Mouse (Mus musculus) ES-E14 (cell line): Measurements from ENCODE around the gene Ranbp3l. TPM values are rescaled to one million over a fixed set of nuclear protein-coding genes. Genes with fewer than 3 reads are reported as not detected.
A peak's percentile ranks its signal among the peaks of the same experiment; 100 is the strongest.

Experiments
- DNase-seq: peaks from one replicate; pipeline ENCODE4 v3.0.0-alpha.2; 2013; ENCODE audit warnings: low read depth, low spot score
- H3K27ac ChIP-seq: 2 replicates; pipeline ENCODE4 v1.5.1; 2012; ENCODE audit warnings: low read depth, mild to moderate bottlenecking, low read length, moderate library complexity, mixed read lengths; ENCODE audit not compliant: poor library complexity, insufficient read depth, severe bottlenecking
- H3K36me3 ChIP-seq: 2 replicates; pipeline ENCODE4 v1.6.1; 2012; ENCODE audit warnings: mild to moderate bottlenecking, low read length, moderate library complexity, mixed read lengths; ENCODE audit not compliant: control insufficient read depth, poor library complexity, insufficient read depth, severe bottlenecking
- H3K4me1 ChIP-seq, 2 experiments: fragments of 150-350 bp in 1 of 2; sonication (generic) in 1 of 2; 2 replicates each; pipeline ENCODE4 v1.6.1; 2012; ENCODE audit warnings: low read length in 2 of 2, mild to moderate bottlenecking in 1 of 2, mixed read lengths in 1 of 2; ENCODE audit not compliant: control insufficient read depth in 2 of 2, insufficient read depth in 2 of 2, poor library complexity in 1 of 2
- H3K4me3 ChIP-seq, 2 experiments: fragments of 150-350 bp in 1 of 2; sonication (generic) in 1 of 2; 2 replicates each; pipeline ENCODE4 v1.5.1; 2012; ENCODE audit warnings: low read length in 2 of 2, low read depth in 1 of 2, mild to moderate bottlenecking in 1 of 2, mixed read lengths in 1 of 2; ENCODE audit not compliant: insufficient read depth in 1 of 2, poor library complexity in 1 of 2, severe bottlenecking in 1 of 2
- H3K9ac ChIP-seq: 2 replicates; pipeline ENCODE4 v1.6.1; 2012; ENCODE audit warnings: low read depth, mild to moderate bottlenecking, low read length, mixed read lengths; ENCODE audit not compliant: poor library complexity, insufficient read depth, severe bottlenecking
- H3K9me3 ChIP-seq: fragments of 150-350 bp; sonication (generic); 2 replicates; pipeline ENCODE4 v1.6.1; 2012; ENCODE audit warnings: low read depth, mild to moderate bottlenecking, low read length; ENCODE audit not compliant: control insufficient read depth, insufficient read depth
- CHD2 ChIP-seq: IDR thresholded peaks from 2 replicates; pipeline ENCODE4 v1.6.1; 2014; ENCODE audit warnings: mild to moderate bottlenecking, low read depth, low read length, inconsistent platforms
- HCFC1 ChIP-seq: IDR thresholded peaks from 2 replicates; pipeline ENCODE4 v1.6.1; 2012; ENCODE audit warnings: low read length, inconsistent platforms, borderline replicate concordance; ENCODE audit not compliant: insufficient read depth
- MAFK ChIP-seq: IDR thresholded peaks from 2 replicates; pipeline ENCODE4 v1.6.1; 2014; ENCODE audit warnings: mild to moderate bottlenecking, low read depth, low read length, inconsistent platforms; ENCODE audit not compliant: insufficient read depth
- ZC3H11A ChIP-seq: IDR thresholded peaks from 2 replicates; pipeline ENCODE4 v1.6.1; 2012; ENCODE audit warnings: low read depth, mild to moderate bottlenecking, inconsistent platforms, low read length, borderline replicate concordance
- ZNF384 ChIP-seq: IDR thresholded peaks from 2 replicates; pipeline ENCODE4 v1.6.1; 2012; ENCODE audit warnings: low read depth, low read length, inconsistent platforms
- in situ Hi-C, 2 experiments: fragments of 600-800 bp; cut with MboI; formaldehyde crosslinking; loops; one replicate each; pipeline ENCODE4 v1.15.1; 2025; ENCODE audit warnings: low sequenced_read_pairs in 2 of 2, inconsistent platforms in 1 of 2; ENCODE audit not compliant: unreplicated experiment in 2 of 2
- total RNA-seq: library from RNA; depleted of rRNA; stranded (reverse); fragments of 300-350 nt; gene quantifications from 2 replicates; pipeline ENCODE4 v1.2.3, GENCODE M21; 2012

Ranbp3l gene
- total RNA-seq, 1 experiment, result 0.09 TPM

DNA sequence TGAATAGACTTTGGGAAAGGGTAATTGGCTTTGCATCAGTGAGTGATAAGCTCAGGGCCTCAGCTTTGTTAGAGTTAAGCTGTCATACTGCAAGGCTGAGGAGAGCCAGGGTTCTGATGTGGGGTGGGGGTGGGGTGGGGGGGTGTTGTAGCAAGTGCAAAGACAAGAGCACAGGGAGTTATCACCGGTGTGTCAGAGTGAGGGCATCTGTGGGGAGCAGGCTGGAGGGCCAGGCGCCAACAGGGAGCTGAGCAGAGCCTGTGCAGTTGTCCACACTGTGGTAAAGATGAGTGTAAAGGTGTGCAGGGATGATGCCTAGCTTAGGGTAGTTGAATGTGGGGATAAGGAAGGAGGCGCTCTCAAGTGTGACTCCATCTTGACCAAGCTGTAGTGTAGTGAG lies 113.5 kb downstream of the Ranbp3l start:
- in situ Hi-C loops, result no loop called here
- Histone ChIP-seq H3K4me3 (no peak overlapping the region), H3K4me1 (peaks cover 0 to 12% of the 10 kb centered on the region in 2 experiments; a peak in 2 of 4 replicates), H3K36me3 (peaks cover 5% of the 10 kb centered on the region; the same call in 1 of the 2 replicates), H3K27ac (no peak overlapping the region), H3K9me3 (no peaks in the 10 kb centered on the region), H3K9ac (no peak overlapping the region)
- no peak for DNase-seq
- TF ChIP-seq CHD2, result no peak
- no peak for TF ChIP-seq ZNF384
- no peak for TF ChIP-seq HCFC1
- no peak for TF ChIP-seq ZC3H11A
- no peak for TF ChIP-seq MAFK

DNA sequence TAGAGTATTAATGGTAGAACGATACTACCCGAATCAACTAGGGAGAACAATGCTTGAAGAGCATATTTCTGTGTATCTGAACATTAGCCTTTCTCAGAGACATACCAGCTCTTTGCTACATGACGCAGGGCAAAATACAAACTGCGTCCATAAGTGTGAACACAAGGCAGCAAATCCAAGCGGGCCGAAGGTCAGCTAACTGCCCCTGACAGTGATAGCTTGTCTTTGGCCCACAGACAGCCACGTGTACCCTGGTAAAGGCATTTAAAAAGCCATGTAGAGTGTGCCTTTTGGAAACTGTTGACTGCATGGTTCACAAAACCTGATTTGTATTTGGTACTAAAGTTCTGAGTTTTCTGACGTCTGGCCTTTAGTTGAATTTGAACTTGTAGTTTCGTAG lies 115.0 kb downstream of the Ranbp3l start:
- DNase-seq, result no peak
- in situ Hi-C loops, result no loop called here

DNA sequence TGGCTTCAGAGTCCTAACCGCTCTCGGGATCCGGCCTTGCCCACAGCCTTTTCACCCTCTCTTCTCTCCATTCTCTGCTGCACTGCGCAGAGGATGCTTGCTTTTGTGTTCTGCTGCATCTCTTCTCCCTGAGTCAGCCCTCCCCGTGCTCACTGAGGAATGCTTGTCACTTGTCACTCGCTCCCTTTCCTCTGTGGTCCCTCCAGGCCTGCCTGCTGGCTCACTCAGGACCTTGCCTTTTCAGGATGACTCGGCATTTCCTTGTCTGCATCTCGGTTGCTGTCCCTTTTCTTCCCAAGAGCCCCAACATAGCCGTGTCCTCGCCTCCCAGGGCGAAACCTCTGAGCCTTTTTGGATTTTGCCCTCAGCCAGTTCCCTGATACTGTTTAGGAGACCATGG lies 119.1 kb downstream of the Ranbp3l start:
- TF ChIP-seq ZNF384, result no peak
- peak; percentile 92 for TF ChIP-seq MAFK
- H3K36me3 ChIP-seq, result peaks cover 9% of the 10 kb centered on the region; the same call in 1 of the 2 replicates
- peaks cover 8% of the 10 kb centered on the region in 2 experiments for H3K4me1 ChIP-seq
- no peaks in the 10 kb centered on the region for H3K9me3 ChIP-seq
- peak overlapping the region; percentile 38 for H3K9ac ChIP-seq
- H3K4me3 ChIP-seq, result peak overlapping the region in 1 of 2 experiments; percentile 11; a peak in 1 of 4 replicates
- in situ Hi-C loops, result no loop called here
- H3K27ac ChIP-seq, result peak overlapping the region; percentile 74
- DNase-seq, result no peak

More for the DNA sequence above, 115.0 kb downstream of the Ranbp3l start:
- no peaks in the 10 kb centered on the region for H3K9me3 ChIP-seq
- no peak overlapping the region for H3K9ac ChIP-seq
- H3K4me3 ChIP-seq, result no peak overlapping the region
- no peak overlapping the region for H3K27ac ChIP-seq
- no peak for TF ChIP-seq ZC3H11A
- no peak for TF ChIP-seq ZNF384
- TF ChIP-seq CHD2, result no peak
- no peak for TF ChIP-seq HCFC1
- TF ChIP-seq MAFK, result no peak
- H3K4me1 ChIP-seq, result peaks cover 3 to 18% of the 10 kb centered on the region in 2 experiments; a peak in 3 of 4 replicates
- H3K36me3 ChIP-seq, result peaks cover 5% of the 10 kb centered on the region; the same call in 1 of the 2 replicates

DNA sequence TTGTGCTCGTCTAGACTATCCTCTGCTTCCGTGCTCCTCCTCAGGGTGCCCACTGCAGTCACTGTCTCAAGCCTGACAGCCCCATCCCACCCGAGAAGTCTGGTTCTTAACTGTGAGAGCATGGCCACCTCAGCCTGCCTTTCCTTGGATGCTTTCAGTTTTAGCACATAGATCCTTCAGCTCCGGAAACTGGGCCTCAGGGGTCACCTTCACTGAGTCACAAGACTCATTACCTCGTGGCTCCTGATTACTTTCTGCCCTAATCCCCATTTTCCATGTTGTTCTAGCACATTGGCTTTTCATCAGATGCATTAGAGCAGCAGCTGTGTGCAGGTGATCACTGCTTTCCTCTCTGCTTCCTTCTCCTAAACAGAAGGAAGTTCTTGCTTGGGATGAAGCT lies 119.7 kb downstream of the Ranbp3l start:
- H3K27ac ChIP-seq, result peak overlapping the region; percentile 74; the same call in 1 of the 2 replicates
- DNase-seq, result no peak
- in situ Hi-C loops, result no loop called here
- no peak for TF ChIP-seq HCFC1
- H3K4me3 ChIP-seq, result no peak overlapping the region
- H3K4me1 ChIP-seq, result peaks cover 8% of the 10 kb centered on the region in 2 experiments
- peaks cover 9% of the 10 kb centered on the region; the same call in 1 of the 2 replicates for H3K36me3 ChIP-seq
- H3K9me3 ChIP-seq, result no peaks in the 10 kb centered on the region
- no peak overlapping the region for H3K9ac ChIP-seq

DNA sequence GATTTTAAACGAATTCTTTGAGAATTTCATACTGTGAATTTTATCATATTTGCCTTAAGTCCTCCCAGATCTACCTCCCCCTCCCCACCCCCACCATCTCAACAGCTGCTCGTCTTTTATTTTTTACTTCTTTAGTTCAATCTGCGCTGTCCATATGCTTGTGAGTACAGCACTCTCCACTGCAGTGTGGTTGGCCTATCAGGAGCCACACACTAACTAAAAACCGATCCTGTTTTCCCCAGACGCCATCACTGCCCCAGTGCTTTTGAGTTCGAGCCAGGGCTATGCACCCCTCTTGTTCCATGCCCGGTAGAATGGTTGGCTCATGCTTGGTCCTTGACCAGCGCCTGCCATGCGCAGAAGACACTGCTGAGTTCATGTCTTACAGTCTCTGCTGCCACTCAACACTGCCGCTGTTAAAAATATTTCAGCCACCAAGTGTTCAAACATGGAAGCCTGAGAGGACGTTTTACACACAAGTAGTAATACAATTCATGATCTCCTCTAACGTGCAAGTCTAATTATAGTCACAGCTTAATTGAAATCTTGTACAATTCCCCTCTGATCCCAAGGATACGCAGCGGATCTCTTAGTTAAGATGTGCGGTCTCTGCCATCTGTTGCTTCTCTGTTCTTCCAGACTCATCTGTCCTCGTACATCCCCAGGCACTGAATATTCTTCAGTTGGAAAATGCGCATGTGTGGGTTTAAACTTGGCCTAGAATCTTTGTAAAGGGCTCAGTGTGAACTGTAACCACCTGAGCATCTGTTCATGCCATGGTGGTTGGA lies 120.3 kb downstream of the Ranbp3l start:
- in situ Hi-C loops, result no loop called here

More for the DNA sequence above, 120.3 kb downstream of the Ranbp3l start:
- H3K36me3 ChIP-seq, result peaks cover 11% of the 10 kb centered on the region
- DNase-seq, result no peak
- no peak overlapping the region for H3K4me3 ChIP-seq
- H3K9ac ChIP-seq, result no peak overlapping the region
- no peaks in the 10 kb centered on the region for H3K9me3 ChIP-seq
- TF ChIP-seq MAFK (no peak), ZNF384 (no peak), ZC3H11A (no peak), CHD2 (no peak), HCFC1 (no peak)
- H3K27ac ChIP-seq, result no peak overlapping the region
- H3K4me1 ChIP-seq, result peaks cover 8% of the 10 kb centered on the region in 2 experiments
